Mouse (Mus musculus) lung, postnatal 4 days (tissue): Measurements from ENCODE around the gene N4bp2l1.

Source experiments
- DNase-seq, 2 experiments: peaks; one replicate each; pipeline ENCODE4 v3.0.0; 2021

The N4bp2l1 gene

DNA sequence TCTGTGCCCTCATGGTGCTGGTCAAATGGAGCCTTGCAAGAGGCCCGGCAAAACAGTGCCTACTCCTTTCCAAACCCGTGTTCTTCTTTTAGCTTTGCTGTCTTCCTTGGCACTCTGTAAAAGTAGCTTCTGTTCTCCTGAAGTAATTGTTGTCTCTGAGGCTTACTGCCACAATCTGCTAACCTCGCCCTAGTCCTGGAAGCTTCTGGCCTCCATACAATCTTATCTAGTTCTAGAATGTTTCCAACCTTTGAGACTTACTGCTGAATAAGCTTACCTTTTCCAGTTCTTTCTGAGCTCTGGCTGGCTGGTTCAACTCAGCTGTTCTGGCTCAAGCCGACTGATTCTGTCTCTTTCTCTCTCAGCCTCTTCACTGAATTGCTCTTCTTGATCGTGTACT is 35.2 kb downstream of the N4bp2l1 start:
- no peak for DNase-seq

DNA sequence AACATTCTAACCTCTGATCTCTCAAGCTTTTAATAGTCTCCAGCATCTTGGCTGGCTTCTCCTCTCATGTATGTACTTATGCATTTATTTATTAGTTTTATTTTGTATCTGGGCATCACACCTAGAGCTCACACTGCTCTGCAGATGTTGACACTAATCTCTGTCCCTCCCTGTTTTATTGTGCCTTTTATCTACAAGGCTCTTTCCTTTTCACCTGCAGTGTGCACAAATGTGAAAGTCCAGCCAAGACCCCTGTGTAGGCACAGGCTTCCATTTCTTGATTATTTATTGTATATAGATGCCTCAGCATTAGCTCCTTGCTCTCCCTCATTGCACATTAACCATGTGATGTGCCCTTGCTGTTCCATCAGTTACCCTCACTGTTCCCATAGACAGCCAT is 35.6 kb downstream of the N4bp2l1 start:
- DNase-seq, result no peak

GRCm38 (mm10) chr5:150560851-150561250 is 36.1 kb downstream of the N4bp2l1 start:
- DNase-seq, result no peak

- no peak for DNase-seq
Observed at GRCm38 (mm10) chr5:150559519-150560103, 37.4 kb downstream of the N4bp2l1 start.

DNA sequence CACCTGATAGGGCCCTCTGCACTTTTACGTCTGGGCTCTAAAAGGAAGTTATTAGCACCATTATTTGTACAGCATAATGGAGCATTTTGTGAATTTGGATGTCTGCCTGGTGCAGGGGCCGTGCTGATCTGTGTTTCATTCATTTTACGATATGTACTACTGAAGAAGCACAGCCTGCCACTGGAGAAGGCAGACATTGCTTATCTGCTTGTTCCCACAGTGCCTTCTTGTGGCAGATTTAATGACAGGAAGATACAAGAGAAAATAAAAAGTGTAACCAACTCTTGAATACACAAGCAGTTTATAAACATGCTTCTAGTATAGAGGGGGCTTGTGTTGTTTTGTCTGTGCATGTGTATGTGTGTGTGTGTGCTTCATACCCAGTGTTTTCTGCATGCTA is 45.4 kb downstream of the N4bp2l1 start:
- DNase-seq, result no peak

DNA sequence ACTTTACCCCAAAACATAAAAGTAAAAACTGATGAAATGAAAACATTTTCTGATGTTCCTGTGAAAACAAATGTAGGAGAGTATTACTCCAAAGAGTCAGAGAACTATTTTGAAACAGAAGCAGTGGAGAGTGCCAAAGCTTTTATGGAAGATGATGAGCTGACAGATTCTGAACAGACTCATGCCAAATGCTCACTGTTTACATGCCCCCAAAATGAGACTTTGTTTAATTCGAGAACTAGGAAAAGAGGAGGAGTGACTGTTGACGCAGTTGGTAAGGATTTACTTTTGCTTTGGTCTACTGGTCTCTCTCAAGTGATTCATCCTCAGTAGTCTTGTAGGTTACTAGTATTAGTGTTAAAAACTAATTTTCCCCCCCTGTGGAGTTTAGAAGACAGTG is 53.8 kb downstream of the N4bp2l1 start:
- no peak for DNase-seq

DNA sequence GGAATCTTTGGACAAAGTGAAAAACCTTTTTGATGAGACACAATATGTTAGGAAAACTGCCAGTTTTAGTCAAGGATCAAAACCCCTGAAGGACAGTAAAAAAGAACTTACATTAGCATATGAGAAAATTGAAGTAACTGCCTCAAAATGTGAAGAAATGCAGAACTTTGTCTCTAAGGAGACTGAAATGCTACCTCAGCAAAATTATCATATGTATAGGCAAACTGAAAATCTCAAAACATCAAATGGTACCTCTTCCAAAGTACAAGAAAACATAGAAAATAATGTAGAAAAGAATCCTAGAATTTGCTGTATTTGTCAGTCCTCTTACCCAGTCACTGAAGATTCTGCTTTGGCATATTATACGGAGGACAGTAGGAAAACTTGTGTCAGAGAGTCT is 55.7 kb downstream of the N4bp2l1 start:
- DNase-seq, result no peak

- no peak for DNase-seq
Observed at GRCm38 (mm10) chr5:150525239-150525638, 71.7 kb downstream of the N4bp2l1 start.

- no peak for DNase-seq
Observed at GRCm38 (mm10) chr5:150522867-150523234, 74.1 kb downstream of the N4bp2l1 start.

- peak; percentile 93 to 94 for DNase-seq
Observed at GRCm38 (mm10) chr5:150521937-150522866, 74.8 kb downstream of the N4bp2l1 start, which contains the start of gene Brca2. TSS of gene Brca2 (plus strand) at chr5:150522630.
